Mouse (Mus musculus) limb, embryonic 13.5 days (tissue): ENCODE data around the gene Zw10. TPM values are rescaled to one million over a fixed set of nuclear protein-coding genes. Genes with fewer than 3 reads are reported as not detected.

ENCODE experiments used
- ATAC-seq: fragments of 200-750 bp; cut with Nextera tagmentation; 2 replicates; pipeline ENCODE4 v1.8.0; 2017; ENCODE audit warnings: low read depth, moderate number of reproducible peaks, moderate TSS enrichment; ENCODE audit not compliant: low FRiP score
- H3K27ac ChIP-seq: fragments of 300-500 bp; sonication (generic); 2 replicates; pipeline ENCODE4 v1.5.1; 2015; ENCODE audit warnings: inconsistent platforms, mild to moderate bottlenecking, moderate library complexity
- H3K27me3 ChIP-seq: fragments of 300-500 bp; sonication (generic); 2 replicates; pipeline ENCODE4 v1.6.1; 2015; ENCODE audit warnings: mild to moderate bottlenecking, inconsistent platforms
- H3K36me3 ChIP-seq: fragments of 300-500 bp; sonication (generic); 2 replicates; pipeline ENCODE4 v1.6.1; 2015; ENCODE audit warnings: inconsistent platforms, mild to moderate bottlenecking, moderate library complexity
- H3K4me1 ChIP-seq: fragments of 300-500 bp; sonication (generic); 2 replicates; pipeline ENCODE4 v1.6.1; 2015; ENCODE audit warnings: inconsistent platforms
- H3K4me2 ChIP-seq: fragments of 300-500 bp; sonication (generic); replicated peaks from 2 replicates; pipeline ENCODE4 v1.6.1; 2015; ENCODE audit warnings: inconsistent platforms, mild to moderate bottlenecking, moderate library complexity
- H3K4me3 ChIP-seq: fragments of 300-500 bp; sonication (generic); 2 replicates; pipeline ENCODE4 v1.5.1; 2015; ENCODE audit warnings: moderate library complexity, mild to moderate bottlenecking, inconsistent platforms
- H3K9ac ChIP-seq: fragments of 300-500 bp; sonication (generic); 2 replicates; pipeline ENCODE4 v1.6.1; 2015; ENCODE audit warnings: mild to moderate bottlenecking, inconsistent platforms
- H3K9me3 ChIP-seq: fragments of 300-500 bp; sonication (generic); 2 replicates; pipeline ENCODE4 v1.6.1; 2016; ENCODE audit warnings: inconsistent platforms
- WGBS: fragments of 180-500 bp; shearing (Covaris S2); methylation state at CpG from one replicate; pipeline ENCODE4 v1.1.7; 2015; 5-methylcytosine and 5-hydroxymethylcytosine counted together
- polyA plus RNA-seq: library from polyadenylated mRNA; unstranded; fragments of >200 nt; fragmentation: Nextera tagmentation; extraction: Ambion mirVana; gene quantifications from 2 replicates; pipeline ENCODE4 v1.2.1, GENCODE M21; 2015

Gene Zw10
- polyA plus RNA-seq, 1 experiment from 2014 or later: 46.7 TPM

DNA sequence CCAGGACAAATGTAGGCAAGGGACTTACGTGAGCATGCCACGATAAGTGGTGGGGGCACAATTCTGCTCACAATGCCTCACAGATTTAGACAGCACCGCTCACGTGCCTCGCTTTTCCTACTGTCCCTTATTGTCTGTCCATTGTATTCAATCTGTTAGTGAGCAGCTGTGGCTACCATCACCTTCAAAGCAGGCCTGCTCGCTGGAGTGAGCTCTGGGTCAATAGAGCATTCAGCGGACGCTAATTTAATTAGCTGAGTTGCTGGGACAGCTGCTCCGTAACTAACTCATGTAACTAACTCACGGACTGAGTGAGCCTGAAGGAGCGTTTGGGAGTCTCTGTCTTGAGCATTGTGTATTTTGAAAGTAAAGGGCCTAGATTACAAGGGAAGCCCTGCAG, 31.9 kb downstream of the Zw10 start:
- Histone ChIP-seq H3K4me3 (no peak overlapping the region), H3K4me1 (no peaks in the 10 kb centered on the region), H3K27me3 (no peaks in the 10 kb centered on the region), H3K27ac (no peak overlapping the region), H3K4me2 (no peak overlapping the region), H3K9ac (no peak overlapping the region), H3K36me3 (peaks cover 9% of the 10 kb centered on the region; the same call in 1 of the 2 replicates), H3K9me3 (no peaks in the 10 kb centered on the region)
- 45% methylated on average over 11 of the region's 11 CpGs for WGBS
- ATAC-seq: no peak

DNA sequence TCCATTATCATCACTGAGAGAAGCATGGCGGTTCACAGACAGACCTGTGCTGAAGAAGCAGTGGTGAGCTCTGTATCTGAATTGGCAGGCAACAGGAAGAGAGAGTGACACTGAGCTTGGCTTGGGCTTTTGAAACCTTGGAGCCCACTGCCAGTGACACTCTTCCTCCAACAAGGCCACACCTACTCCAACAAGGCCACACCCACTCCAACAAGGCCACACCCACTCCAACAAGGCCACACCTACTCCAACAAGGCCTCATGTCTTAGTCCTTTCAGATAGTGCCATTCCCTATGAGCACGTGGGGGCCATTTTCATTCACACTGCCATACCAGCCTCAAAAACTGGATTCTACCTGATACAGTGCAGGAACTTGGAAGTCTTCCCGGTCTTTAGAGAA, 43.5 kb downstream of the Zw10 start:
- no peaks in the 10 kb centered on the region for H3K4me1 ChIP-seq
- no peak overlapping the region for H3K9ac ChIP-seq
- no peak overlapping the region for H3K4me3 ChIP-seq
- H3K27me3 ChIP-seq: no peaks in the 10 kb centered on the region
- H3K4me2 ChIP-seq: no peak overlapping the region
- H3K9me3 ChIP-seq: no peaks in the 10 kb centered on the region
- ATAC-seq: no peak
- WGBS: 94% methylated on average over 3 of the region's 3 CpGs
- no peak overlapping the region for H3K27ac ChIP-seq
- no peaks in the 10 kb centered on the region for H3K36me3 ChIP-seq

DNA sequence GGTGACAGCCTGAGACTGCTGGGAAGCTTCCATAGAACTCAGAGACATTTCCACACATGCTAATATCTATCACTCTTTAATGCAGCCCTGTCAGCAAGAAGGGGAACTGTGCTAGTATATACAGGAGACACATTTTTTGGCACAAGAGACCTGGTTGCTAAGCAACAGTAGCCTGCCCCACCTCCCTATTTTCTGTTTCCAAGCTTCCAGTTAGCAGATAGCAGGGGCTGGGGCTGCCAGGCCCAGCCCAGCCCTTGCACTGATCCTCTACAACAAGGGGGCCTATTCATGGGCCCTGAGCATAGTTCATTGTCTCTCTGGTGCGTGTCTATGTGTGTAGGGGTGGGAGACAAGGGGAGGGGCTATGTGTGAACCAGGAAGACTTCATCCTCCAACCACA, 46.9 kb downstream of the Zw10 start:
- no peaks in the 10 kb centered on the region for H3K9me3 ChIP-seq
- H3K4me3 ChIP-seq: no peak overlapping the region
- H3K27ac ChIP-seq: no peak overlapping the region
- H3K9ac ChIP-seq: no peak overlapping the region
- H3K36me3 ChIP-seq: no peaks in the 10 kb centered on the region
- H3K27me3 ChIP-seq: no peaks in the 10 kb centered on the region
- 75% methylated on average over 1 of the region's 1 CpGs for WGBS
- ATAC-seq: no peak
- no peaks in the 10 kb centered on the region for H3K4me1 ChIP-seq
- no peak overlapping the region for H3K4me2 ChIP-seq

DNA sequence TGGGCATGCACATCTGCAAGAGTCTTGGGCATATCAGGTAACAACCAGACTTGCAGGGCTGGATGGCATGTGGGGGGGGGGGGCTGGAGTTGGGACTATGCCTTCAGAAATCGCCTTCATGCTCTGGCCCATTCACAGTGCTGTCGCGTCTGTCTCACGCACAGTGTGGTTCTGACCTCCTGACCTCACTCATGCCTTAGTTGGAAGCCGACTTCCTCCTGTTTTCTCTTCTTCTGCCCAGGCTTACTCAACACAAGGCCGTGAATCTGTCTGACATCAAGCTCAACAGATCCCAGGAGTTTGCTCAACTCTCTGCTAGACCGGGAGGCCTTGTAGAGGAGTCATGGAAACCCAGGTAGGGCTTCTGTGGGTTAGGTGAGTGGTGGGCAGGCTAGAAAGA, 53.7 kb downstream of the Zw10 start:
- Histone ChIP-seq H3K27ac (no peak overlapping the region), H3K9me3 (no peaks in the 10 kb centered on the region), H3K9ac (no peak overlapping the region), H3K27me3 (no peaks in the 10 kb centered on the region), H3K4me1 (0 out of 2 replicates have a peak, but pooled peaks cover 5% of the 10 kb centered on the region), H3K4me3 (no peak overlapping the region), H3K36me3 (no peaks in the 10 kb centered on the region), H3K4me2 (no peak overlapping the region)
- 50% methylated on average over 7 of the region's 7 CpGs for WGBS
- no peak for ATAC-seq

DNA sequence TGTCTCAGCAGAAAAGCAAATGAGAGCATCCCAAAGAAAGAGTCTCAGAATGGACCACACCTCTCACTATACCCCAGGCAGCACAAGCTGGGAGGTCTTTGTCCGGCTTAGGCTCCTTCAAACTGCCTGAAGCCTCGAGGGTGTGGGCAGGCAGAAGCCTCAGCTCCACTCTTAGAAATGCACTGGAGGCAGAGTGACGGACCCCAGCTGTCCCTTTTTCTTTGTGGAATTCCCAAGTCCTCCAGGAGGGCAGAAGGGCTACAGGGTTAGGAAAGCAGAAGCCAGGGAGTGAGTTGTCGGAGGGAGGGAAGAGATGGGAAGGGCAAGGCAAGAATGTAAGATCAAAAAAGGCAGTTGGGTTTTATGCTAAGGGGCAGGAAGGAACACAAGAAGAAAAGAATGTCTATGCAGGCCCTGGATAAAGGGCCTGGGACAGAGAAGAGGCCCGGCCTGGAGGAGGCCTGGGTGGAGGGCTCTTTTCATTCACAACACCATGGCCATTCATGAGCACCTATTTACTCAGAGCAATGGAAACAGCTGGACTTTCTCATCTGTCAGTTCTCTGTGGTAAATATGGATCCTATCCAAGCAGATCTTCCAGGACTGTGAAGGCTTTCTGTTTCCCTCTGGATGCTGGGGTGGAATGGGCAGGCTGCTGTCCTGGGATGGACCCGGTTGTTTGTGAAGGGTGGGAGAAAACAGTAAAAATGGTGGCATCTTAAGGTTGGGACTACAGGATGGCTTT, 55.2 kb downstream of the Zw10 start:
- Histone ChIP-seq H3K27ac (no peak overlapping the region), H3K27me3 (no peaks in the 10 kb centered on the region; the same call in 1 of the 2 replicates), H3K9me3 (no peaks in the 10 kb centered on the region), H3K4me2 (no peak overlapping the region), H3K4me1 (0 out of 2 replicates have a peak, but pooled peaks cover 5% of the 10 kb centered on the region), H3K4me3 (no peak overlapping the region), H3K36me3 (no peaks in the 10 kb centered on the region), H3K9ac (no peak overlapping the region)
- WGBS: 73% methylated on average over 6 of the region's 6 CpGs
- no peak for ATAC-seq

DNA sequence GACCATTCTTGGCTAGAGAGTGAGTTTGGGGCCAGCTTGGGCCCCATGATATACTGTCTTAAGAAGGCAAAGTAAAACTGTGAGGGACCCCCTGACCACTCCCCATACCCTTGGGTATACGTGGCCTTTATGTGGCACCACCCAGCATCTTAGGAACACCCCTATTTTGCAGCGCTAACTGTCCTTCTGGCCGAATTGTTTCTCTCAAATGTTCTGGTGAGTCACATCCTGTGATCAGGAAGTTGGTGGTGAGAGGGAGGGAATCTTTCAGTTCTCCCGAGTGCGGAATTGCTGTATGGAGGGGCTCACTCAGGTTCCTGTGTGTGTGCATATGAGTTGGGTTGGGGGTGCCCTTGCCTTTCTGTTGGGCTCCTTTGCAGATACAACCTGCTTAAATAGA, 55.9 kb downstream of the Zw10 start:
- 89% methylated on average over 5 of the region's 5 CpGs for WGBS
- ATAC-seq: no peak
- Histone ChIP-seq H3K9me3 (no peaks in the 10 kb centered on the region), H3K27ac (no peak overlapping the region), H3K36me3 (no peaks in the 10 kb centered on the region), H3K4me2 (no peak overlapping the region), H3K4me3 (no peak overlapping the region), H3K4me1 (0 out of 2 replicates have a peak, but pooled peaks cover 5% of the 10 kb centered on the region), H3K9ac (no peak overlapping the region), H3K27me3 (no peaks in the 10 kb centered on the region; the same call in 1 of the 2 replicates)

DNA sequence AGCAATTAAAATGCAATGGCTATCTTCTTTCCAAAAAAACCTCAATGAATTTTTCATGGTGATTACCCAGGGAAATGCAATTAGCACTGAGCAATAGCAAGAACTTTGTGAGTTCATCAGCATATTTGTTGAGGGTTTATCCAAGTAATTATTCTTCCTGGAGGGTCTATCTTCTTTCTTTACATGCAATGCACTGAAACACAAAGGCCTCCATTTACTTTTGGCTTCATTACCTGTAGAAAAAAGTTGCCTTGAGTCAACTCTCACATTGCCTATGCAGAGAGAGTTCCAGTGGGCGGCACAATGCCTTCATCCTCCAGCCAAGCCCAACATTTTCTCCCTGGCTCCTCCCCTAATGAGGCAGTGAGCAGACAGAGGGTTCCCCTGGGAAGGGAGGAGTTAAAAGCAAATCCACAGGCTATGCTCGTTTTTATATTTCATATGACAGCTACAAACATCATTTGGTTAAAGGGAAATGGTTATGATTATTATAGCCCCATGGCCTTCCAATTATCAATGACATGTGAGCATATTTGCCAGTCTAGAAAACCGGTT, 62.9 kb downstream of the Zw10 start:
- ATAC-seq: no peak
- Histone ChIP-seq H3K4me3 (no peak overlapping the region), H3K27me3 (no peaks in the 10 kb centered on the region; the same call in 1 of the 2 replicates), H3K4me1 (no peaks in the 10 kb centered on the region), H3K4me2 (no peak overlapping the region), H3K9me3 (no peaks in the 10 kb centered on the region), H3K36me3 (no peaks in the 10 kb centered on the region), H3K9ac (no peak overlapping the region), H3K27ac (no peak overlapping the region)
- WGBS: 43% methylated on average over 3 of the region's 3 CpGs

DNA sequence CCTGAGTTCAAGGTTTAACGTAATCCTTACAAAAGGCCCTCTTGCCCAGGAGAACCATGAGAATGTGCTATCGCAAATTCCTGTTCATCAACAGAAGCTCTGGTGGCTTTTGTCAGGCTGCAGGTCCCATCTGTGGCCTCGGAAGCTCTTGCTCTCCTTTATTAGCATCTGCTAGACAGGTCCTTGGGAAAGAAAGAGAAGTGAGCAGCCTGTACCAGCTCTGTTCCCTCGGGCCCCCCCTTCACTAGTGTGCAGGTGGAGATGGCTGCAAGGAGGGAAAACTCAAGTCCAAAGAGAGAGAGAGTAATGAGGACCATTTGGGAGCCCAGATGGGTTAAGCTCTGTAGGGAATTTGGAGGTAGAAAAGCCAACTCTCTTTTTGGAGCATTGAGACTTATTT, 64.3 kb downstream of the Zw10 start:
- H3K4me1 ChIP-seq: no peaks in the 10 kb centered on the region
- H3K9ac ChIP-seq: no peak overlapping the region
- H3K36me3 ChIP-seq: no peaks in the 10 kb centered on the region
- H3K27ac ChIP-seq: no peak overlapping the region
- WGBS: 67% methylated on average over 4 of the region's 4 CpGs
- no peak overlapping the region for H3K4me3 ChIP-seq
- no peaks in the 10 kb centered on the region for H3K9me3 ChIP-seq
- H3K27me3 ChIP-seq: no peaks in the 10 kb centered on the region; the same call in 1 of the 2 replicates
- H3K4me2 ChIP-seq: no peak overlapping the region
- no peak for ATAC-seq

DNA sequence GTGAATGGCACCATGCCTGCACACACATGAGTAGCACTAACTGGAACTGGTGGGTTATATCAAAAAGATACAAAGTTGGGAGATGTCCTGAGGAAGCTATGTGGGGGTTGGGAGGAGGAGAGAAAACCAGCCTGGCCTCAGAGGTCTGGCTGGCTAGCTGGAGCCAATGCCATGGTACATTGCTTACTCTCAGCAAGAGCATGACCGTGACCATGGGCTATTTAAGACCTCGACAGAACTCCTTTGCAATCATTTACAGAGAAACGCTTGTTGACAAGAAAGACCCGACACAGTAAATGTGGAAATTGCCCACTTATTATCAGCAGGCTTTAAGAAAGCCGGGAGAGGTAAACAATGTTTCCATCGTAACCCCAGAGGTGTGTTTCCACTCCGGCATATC, 70.3 kb downstream of the Zw10 start:
- no peak overlapping the region for H3K27ac ChIP-seq
- no peak overlapping the region for H3K4me2 ChIP-seq
- no peak for ATAC-seq
- no peaks in the 10 kb centered on the region for H3K4me1 ChIP-seq
- WGBS: 63% methylated on average over 7 of the region's 7 CpGs
- no peaks in the 10 kb centered on the region for H3K9me3 ChIP-seq
- no peaks in the 10 kb centered on the region for H3K27me3 ChIP-seq
- no peak overlapping the region for H3K4me3 ChIP-seq
- no peak overlapping the region for H3K9ac ChIP-seq
- no peaks in the 10 kb centered on the region for H3K36me3 ChIP-seq

Other genes starting within 250 kb of the Zw10 start
- 1.1 and 1.3 TPM in 2 replicates for gene Zbtb16, start 219.4 kb upstream of the Zw10 start, polyA plus RNA-seq
- 1.7 and 2.1 TPM in 2 replicates for gene Htr3a, start 144.5 kb upstream of the Zw10 start, polyA plus RNA-seq
- gene Htr3b, start 90.6 kb upstream of the Zw10 start, polyA plus RNA-seq: not detected in 2 replicates
- 37.9 and 44.7 TPM in 2 replicates for gene Usp28, start 70.2 kb upstream of the Zw10 start, polyA plus RNA-seq
- 0.38 TPM in 2 replicates for gene Tmprss5, start 25.6 kb downstream of the Zw10 start, polyA plus RNA-seq
- gene Gm4894, start 194.9 kb downstream of the Zw10 start, polyA plus RNA-seq: not detected in 2 replicates